Mouse (Mus musculus): ENCODE measurements around the gene Gm3139. TPM values are rescaled to one million over a fixed set of nuclear protein-coding genes. Genes with fewer than 3 reads are reported as not detected.
"Not testable (repeated sequence)": the region's sequence is repeated elsewhere in the genome, so short reads cannot be mapped to it uniquely, and the experiment has no call there.

Gm3139 gene
- not detected in 2 replicates for polyA plus RNA-seq (2012; rRNA removed)

DNA sequence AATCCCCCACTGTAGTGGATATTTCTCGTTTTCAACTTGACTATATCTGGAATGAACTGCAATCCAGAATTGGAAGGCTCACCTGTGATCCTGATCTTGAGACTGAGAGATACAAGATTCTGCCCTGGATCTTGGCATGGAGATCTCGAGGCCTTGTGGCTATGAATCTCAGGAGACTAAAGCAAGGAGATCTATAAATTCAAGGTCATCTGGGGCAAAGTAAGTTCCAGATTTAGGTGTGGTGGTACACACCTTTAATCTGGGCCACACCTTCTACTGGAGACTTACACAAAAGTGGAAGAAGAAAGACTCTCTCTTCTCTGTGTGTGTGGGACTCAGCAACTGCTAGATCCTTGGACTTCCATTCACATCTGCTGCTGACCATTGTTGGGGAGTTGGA is at the start of gene Gm3139:
Gene Gm3139, plus strand, starts transcription at position 301 of the 400 bp plus-strand sequence.
- H3K4me1 ChIP-seq (ENCODE audit: control insufficient read depth, insufficient read depth, low read length); H3K4me3 ChIP-seq (ENCODE audit: insufficient read depth, low read length); H3K27ac ChIP-seq (ENCODE audit: insufficient read depth, low read length): not testable (repeated sequence)

Other genes with a start within 250 kb of the Gm3139 start
- gene A430089I19Rik, start 219.5 kb upstream of the Gm3139 start, polyA plus RNA-seq (2012; rRNA removed), result not detected in 2 replicates
- gene Gm6502, start 211.9 kb upstream of the Gm3139 start, polyA plus RNA-seq (2012; rRNA removed), result not detected in 2 replicates
- not detected in 2 replicates for gene AA792892, start 186.5 kb upstream of the Gm3139 start, polyA plus RNA-seq (2012; rRNA removed)
- gene Gm7682, start 80.5 kb upstream of the Gm3139 start, polyA plus RNA-seq (2012; rRNA removed), result not detected in 2 replicates
- gene Gm3147, start 90.1 kb downstream of the Gm3139 start, polyA plus RNA-seq (2012; rRNA removed), result not detected in 2 replicates
- not detected in 2 replicates for gene Gm6509, start 97.7 kb downstream of the Gm3139 start, polyA plus RNA-seq (2012; rRNA removed)
- gene Gm6205, start 122.1 kb downstream of the Gm3139 start, polyA plus RNA-seq (2012; rRNA removed), result not detected in 2 replicates

All from cortical plate, adult 2 months (tissue).